Mouse (Mus musculus) heart, embryonic 10.5 days (tissue): ENCODE results near the gene Pygo1. TPM values are rescaled to one million over a fixed set of nuclear protein-coding genes. Genes with fewer than 3 reads are reported as not detected.
A peak's percentile ranks its signal among the peaks of the same experiment; 100 is the strongest.

ENCODE experiments used
- DNase-seq: peaks from one replicate; pipeline ENCODE4 v3.0.0-alpha.2; 2017; ENCODE audit warnings: low spot score
- H3K27ac ChIP-seq: fragments of 300-500 bp; sonication (generic); 2 replicates; pipeline ENCODE4 v1.5.1; 2016; ENCODE audit warnings: mild to moderate bottlenecking
- H3K27me3 ChIP-seq: fragments of 300-500 bp; sonication (generic); 2 replicates; pipeline ENCODE4 v1.6.1; 2016; ENCODE audit warnings: mild to moderate bottlenecking; ENCODE audit not compliant: poor library complexity, insufficient read depth, severe bottlenecking
- H3K36me3 ChIP-seq: fragments of 300-500 bp; sonication (generic); 2 replicates; pipeline ENCODE4 v1.6.1; 2016; ENCODE audit warnings: mild to moderate bottlenecking, moderate library complexity
- H3K4me1 ChIP-seq: fragments of 300-500 bp; sonication (generic); 2 replicates; pipeline ENCODE4 v1.6.1; 2016; ENCODE audit warnings: mild to moderate bottlenecking
- H3K4me3 ChIP-seq: fragments of 300-500 bp; sonication (generic); 2 replicates; pipeline ENCODE4 v1.5.1; 2016; ENCODE audit warnings: mild to moderate bottlenecking, moderate library complexity
- H3K9me3 ChIP-seq: fragments of 300-500 bp; sonication (generic); 2 replicates; pipeline ENCODE4 v1.6.1; 2016; ENCODE audit warnings: mild to moderate bottlenecking, moderate library complexity
- WGBS: fragments of 180-500 bp; shearing (Covaris S2); methylation state at CpG from one replicate; pipeline ENCODE4 v1.1.7; 2016; 5-methylcytosine and 5-hydroxymethylcytosine counted together
- polyA plus RNA-seq: library from polyadenylated mRNA; unstranded; fragments of >200 nt; fragmentation: Nextera tagmentation; extraction: Ambion mirVana; gene quantifications from 2 replicates; pipeline ENCODE4 v1.2.1, GENCODE M21; 2016

Gene Pygo1
- polyA plus RNA-seq = 1.6 and 2.2 TPM in 2 replicates

GRCm38 (mm10) chr9:72925021-72925934, at the start of gene Pygo1:
Pygo1 (plus strand) TSS chr9:72925645.
- WGBS = under 1% methylated on average over 108 of the region's 108 CpGs
- H3K4me1 ChIP-seq = peaks cover 6% of the 10 kb centered on the region; the same call in 1 of the 2 replicates
- DNase-seq = no peak
- no peaks in the 10 kb centered on the region; the same call in 1 of the 2 replicates for H3K36me3 ChIP-seq
- H3K4me3 ChIP-seq = peak within 1 kb of the TSS; percentile 85
- no peaks in the 10 kb centered on the region for H3K9me3 ChIP-seq
- peak within 1 kb of the TSS; percentile 91 for H3K27ac ChIP-seq
- peaks cover 47% of the 10 kb centered on the region for H3K27me3 ChIP-seq

- 88% methylated on average over 2 of the region's 2 CpGs for WGBS
- Histone ChIP-seq H3K27ac (no peak overlapping the region), H3K36me3 (peaks cover 18% of the 10 kb centered on the region), H3K9me3 (no peaks in the 10 kb centered on the region), H3K27me3 (no peaks in the 10 kb centered on the region), H3K4me3 (no peak overlapping the region), H3K4me1 (peaks cover 58% of the 10 kb centered on the region)
- no peak for DNase-seq
These were observed 49.6 kb upstream of the Pygo1 start for GRCm38 (mm10) chr9:72875878-72876277.

- Histone ChIP-seq H3K27ac (peak overlapping the region; percentile 87; the same call in 1 of the 2 replicates), H3K9me3 (no peaks in the 10 kb centered on the region), H3K4me3 (no peak overlapping the region), H3K36me3 (peaks cover 18% of the 10 kb centered on the region), H3K27me3 (no peaks in the 10 kb centered on the region), H3K4me1 (peaks cover 49% of the 10 kb centered on the region)
- no peak for DNase-seq
- 51% methylated on average over 11 of the region's 11 CpGs for WGBS
These were observed 47.5 kb upstream of the Pygo1 start for GRCm38 (mm10) chr9:72877905-72878304.

- H3K4me3 ChIP-seq = no peak overlapping the region
- peaks cover 54% of the 10 kb centered on the region for H3K4me1 ChIP-seq
- H3K36me3 ChIP-seq = peaks cover 18% of the 10 kb centered on the region
- H3K27me3 ChIP-seq = no peaks in the 10 kb centered on the region
- H3K9me3 ChIP-seq = no peaks in the 10 kb centered on the region
- DNase-seq = no peak
- WGBS = 49% methylated on average over 6 of the region's 6 CpGs
- peak overlapping the region; percentile 87 for H3K27ac ChIP-seq
These were observed 46.8 kb upstream of the Pygo1 start for GRCm38 (mm10) chr9:72878656-72879055.

GRCm38 (mm10) chr9:72879601-72880000, 45.8 kb upstream of the Pygo1 start:
- Histone ChIP-seq H3K36me3 (peaks cover 13% of the 10 kb centered on the region), H3K27me3 (no peaks in the 10 kb centered on the region), H3K4me1 (peaks cover 56% of the 10 kb centered on the region), H3K9me3 (no peaks in the 10 kb centered on the region), H3K27ac (peak overlapping the region; percentile 87; the same call in 1 of the 2 replicates), H3K4me3 (no peak overlapping the region)
- no peak for DNase-seq
- WGBS = 70% methylated on average over 3 of the region's 3 CpGs

GRCm38 (mm10) chr9:72880225-72880960, 45.1 kb upstream of the Pygo1 start:
- peak; percentile 79 for DNase-seq
- Histone ChIP-seq H3K9me3 (no peaks in the 10 kb centered on the region), H3K4me1 (peaks cover 56% of the 10 kb centered on the region), H3K27me3 (no peaks in the 10 kb centered on the region), H3K27ac (peak overlapping the region; percentile 87), H3K36me3 (peaks cover 5% of the 10 kb centered on the region), H3K4me3 (peak overlapping the region; percentile 24; the same call in 1 of the 2 replicates)
- WGBS = 30% methylated on average over 16 of the region's 16 CpGs

GRCm38 (mm10) chr9:72881026-72881768, 44.2 kb upstream of the Pygo1 start:
- Histone ChIP-seq H3K27ac (peak overlapping the region; percentile 87), H3K27me3 (no peaks in the 10 kb centered on the region), H3K36me3 (peaks cover 8% of the 10 kb centered on the region), H3K4me1 (peaks cover 56% of the 10 kb centered on the region), H3K4me3 (no peak overlapping the region), H3K9me3 (no peaks in the 10 kb centered on the region)
- no peak for DNase-seq
- 43% methylated on average over 15 of the region's 15 CpGs for WGBS

- Histone ChIP-seq H3K36me3 (peaks cover 25% of the 10 kb centered on the region), H3K27me3 (no peaks in the 10 kb centered on the region), H3K4me3 (no peak overlapping the region), H3K4me1 (peaks cover 38% of the 10 kb centered on the region), H3K27ac (no peak overlapping the region), H3K9me3 (no peaks in the 10 kb centered on the region)
- WGBS = 20% methylated on average over 3 of the region's 3 CpGs
- DNase-seq = peak; percentile 81
These were observed 41.5 kb upstream of the Pygo1 start for GRCm38 (mm10) chr9:72883940-72884339.

GRCm38 (mm10) chr9:72889777-72890176, 35.7 kb upstream of the Pygo1 start:
- no peak for DNase-seq
- Histone ChIP-seq H3K4me3 (no peak overlapping the region), H3K36me3 (peaks cover 68% of the 10 kb centered on the region), H3K27me3 (no peaks in the 10 kb centered on the region), H3K4me1 (no peaks in the 10 kb centered on the region), H3K27ac (no peak overlapping the region), H3K9me3 (no peaks in the 10 kb centered on the region)
- 83% methylated on average over 1 of the region's 1 CpGs for WGBS

GRCm38 (mm10) chr9:72890499-72891085, 34.9 kb upstream of the Pygo1 start:
- H3K27ac ChIP-seq = no peak overlapping the region
- no peak for DNase-seq
- 76% methylated on average over 10 of the region's 10 CpGs for WGBS
- peaks cover 74% of the 10 kb centered on the region for H3K36me3 ChIP-seq
- H3K9me3 ChIP-seq = no peaks in the 10 kb centered on the region
- no peaks in the 10 kb centered on the region for H3K27me3 ChIP-seq
- H3K4me3 ChIP-seq = no peak overlapping the region
- no peaks in the 10 kb centered on the region for H3K4me1 ChIP-seq

- Histone ChIP-seq H3K4me3 (no peak overlapping the region), H3K9me3 (no peaks in the 10 kb centered on the region), H3K27ac (no peak overlapping the region), H3K36me3 (peaks cover 58% of the 10 kb centered on the region), H3K27me3 (no peaks in the 10 kb centered on the region), H3K4me1 (no peaks in the 10 kb centered on the region)
- DNase-seq = no peak
- WGBS = 93% methylated on average over 5 of the region's 5 CpGs
These were observed 32.7 kb upstream of the Pygo1 start for GRCm38 (mm10) chr9:72892761-72893160.

- no peak for DNase-seq
- no peaks in the 10 kb centered on the region for H3K9me3 ChIP-seq
- H3K4me1 ChIP-seq = no peaks in the 10 kb centered on the region
- WGBS = 88% methylated on average over 6 of the region's 6 CpGs
- H3K36me3 ChIP-seq = peaks cover 52% of the 10 kb centered on the region
- H3K27ac ChIP-seq = no peak overlapping the region
- no peak overlapping the region for H3K4me3 ChIP-seq
- no peaks in the 10 kb centered on the region for H3K27me3 ChIP-seq
These were observed 30.6 kb upstream of the Pygo1 start for GRCm38 (mm10) chr9:72894796-72895352.
